Mouse (Mus musculus) adrenal gland, adult 8-10 months (tissue): ENCODE results near the gene Ccdc85c. TPM values are rescaled to one million over a fixed set of nuclear protein-coding genes. Genes with fewer than 3 reads are reported as not detected.

ENCODE experiments used
- DNase-seq: peaks from one replicate; pipeline ENCODE4 v3.0.0; 2022
- total RNA-seq, 4 experiments: library from RNA; stranded (reverse); gene quantifications; 2 replicates each; pipeline ENCODE4 v1.2.4; 2022

Gene Ccdc85c
- total RNA-seq, 4 experiments from 2014 or later: 24.6 to 36.3 (median 29.0) TPM

GRCm38 (mm10) chr12:108238395-108239035 is 36.7 kb downstream of the Ccdc85c start:
- DNase-seq: no peak

- no peak for DNase-seq
These were observed 37.8 kb downstream of the Ccdc85c start for GRCm38 (mm10) chr12:108237300-108238006.

GRCm38 (mm10) chr12:108235976-108236555 is 39.2 kb downstream of the Ccdc85c start:
- no peak for DNase-seq

- no peak for DNase-seq
These were observed 40.2 kb downstream of the Ccdc85c start for GRCm38 (mm10) chr12:108234832-108235602.

GRCm38 (mm10) chr12:108233736-108234135 is 41.5 kb downstream of the Ccdc85c start:
- no peak for DNase-seq

- no peak for DNase-seq
These were observed 43.3 kb downstream of the Ccdc85c start for GRCm38 (mm10) chr12:108231901-108232300.

GRCm38 (mm10) chr12:108230821-108231794 is 44.1 kb downstream of the Ccdc85c start:
- no peak for DNase-seq

GRCm38 (mm10) chr12:108230077-108230476 is 45.1 kb downstream of the Ccdc85c start:
- DNase-seq: no peak

GRCm38 (mm10) chr12:108227527-108227926 is 47.7 kb downstream of the Ccdc85c start:
- DNase-seq: no peak

GRCm38 (mm10) chr12:108226941-108227340 is 48.3 kb downstream of the Ccdc85c start:
- no peak for DNase-seq

- no peak for DNase-seq
These were observed 49.0 kb downstream of the Ccdc85c start for GRCm38 (mm10) chr12:108226216-108226615.

GRCm38 (mm10) chr12:108225781-108226180 is 49.4 kb downstream of the Ccdc85c start:
- DNase-seq: no peak

- DNase-seq: no peak
These were observed 51.9 kb downstream of the Ccdc85c start for GRCm38 (mm10) chr12:108223357-108223756.

GRCm38 (mm10) chr12:108221712-108222111 is 53.5 kb downstream of the Ccdc85c start:
- DNase-seq: no peak

- DNase-seq: no peak
These were observed 54.0 kb downstream of the Ccdc85c start for GRCm38 (mm10) chr12:108221206-108221605.

GRCm38 (mm10) chr12:108220621-108221020 is 54.6 kb downstream of the Ccdc85c start:
- no peak for DNase-seq

GRCm38 (mm10) chr12:108219825-108220616 is 55.2 kb downstream of the Ccdc85c start:
- no peak for DNase-seq

- DNase-seq: no peak
These were observed 56.1 kb downstream of the Ccdc85c start for GRCm38 (mm10) chr12:108219163-108219562.

- no peak for DNase-seq
These were observed 57.7 kb downstream of the Ccdc85c start for GRCm38 (mm10) chr12:108217572-108217971.

GRCm38 (mm10) chr12:108216611-108217370 is 58.4 kb downstream of the Ccdc85c start:
- no peak for DNase-seq
